Mouse (Mus musculus) gastrocnemius, postnatal 14 days (tissue): ENCODE data around the gene Gata5. TPM values are rescaled to one million over a fixed set of nuclear protein-coding genes. Genes with fewer than 3 reads are reported as not detected.

ENCODE experiments used
- DNase-seq: peaks from one replicate; pipeline ENCODE4 v3.0.0; 2021; ENCODE audit warnings: mixed read lengths
- intact Hi-C: fragments of 180-260 bp; cut with DNase I; formaldehyde crosslinking; loops from one replicate; pipeline ENCODE4 v1.15.1; 2025; ENCODE audit warnings: low total_unique reads
- long read RNA-seq, 2 experiments: library from polyadenylated mRNA; stranded (forward); transcript quantifications; one replicate each; pipeline ENCODE4 v2.0.0; 2021
- total RNA-seq, 2 experiments: library from RNA; stranded (reverse); gene quantifications; 2 replicates each; pipeline ENCODE4 v1.2.3; 2021

Gene Gata5
- total RNA-seq, result not detected
- long read RNA-seq, experiment 1, result 0 reads
- long read RNA-seq, experiment 2, result 0 reads

GRCm38 (mm10) chr2:180334551-180334986 is at the start of gene Gata5:
Gata5 (minus strand) TSS chr2:180334699.
- intact Hi-C loops, result no loop called here

GRCm38 (mm10) chr2:180376730-180377129 is 42.2 kb upstream of the Gata5 start:
- peak; percentile 59 for DNase-seq
- intact Hi-C loops, result no loop called here

More at GRCm38 (mm10) chr2:180334551-180334986, at the start of gene Gata5:
- DNase-seq, result no peak

- no peak for DNase-seq
- intact Hi-C loops, result no loop called here
Observed at GRCm38 (mm10) chr2:180373256-180373655, 38.8 kb upstream of the Gata5 start.

GRCm38 (mm10) chr2:180368359-180368758 is 33.9 kb upstream of the Gata5 start:
- DNase-seq, result no peak

GRCm38 (mm10) chr2:180367350-180367749 is 32.9 kb upstream of the Gata5 start:
- intact Hi-C loops, result no loop called here
- no peak for DNase-seq

More at GRCm38 (mm10) chr2:180368359-180368758, 33.9 kb upstream of the Gata5 start:
- intact Hi-C loops, result no loop called here

GRCm38 (mm10) chr2:180363434-180363720 is 28.9 kb upstream of the Gata5 start:
- intact Hi-C loops, result no loop called here
- DNase-seq, result no peak

GRCm38 (mm10) chr2:180362585-180363433 is 28.3 kb upstream of the Gata5 start:
- DNase-seq, result peak; percentile 50

GRCm38 (mm10) chr2:180359062-180359461 is 24.6 kb upstream of the Gata5 start:
- intact Hi-C loops, result no loop called here
- peak; percentile 61 for DNase-seq

More at GRCm38 (mm10) chr2:180362585-180363433, 28.3 kb upstream of the Gata5 start:
- intact Hi-C loops, result no loop called here

GRCm38 (mm10) chr2:180353338-180353737 is 18.8 kb upstream of the Gata5 start:
- intact Hi-C loops, result no loop called here
- DNase-seq, result no peak

- intact Hi-C loops, result loop anchor here (2.0 kb wide), 1 partner anchor 82 kb away; no protein-coding TSS in a partner anchor
- no peak for DNase-seq
Observed at GRCm38 (mm10) chr2:180350700-180351099, 16.2 kb upstream of the Gata5 start.

- intact Hi-C loops, result loop anchor here (1.0 kb wide), 1 partner anchor 70 kb away; no protein-coding TSS in a partner anchor
- DNase-seq, result peak; percentile 75
Observed at GRCm38 (mm10) chr2:180346820-180347497, 12.5 kb upstream of the Gata5 start.

- intact Hi-C loops, result no loop called here
- no peak for DNase-seq
Observed at GRCm38 (mm10) chr2:180343092-180343491, 8.6 kb upstream of the Gata5 start.

GRCm38 (mm10) chr2:180342189-180342588 is 7.7 kb upstream of the Gata5 start:
- intact Hi-C loops, result no loop called here
- DNase-seq, result no peak

- intact Hi-C loops, result no loop called here
- no peak for DNase-seq
Observed at GRCm38 (mm10) chr2:180341229-180341628, 6.7 kb upstream of the Gata5 start.

- DNase-seq, result no peak
- intact Hi-C loops, result no loop called here
Observed at GRCm38 (mm10) chr2:180339886-180340285, 5.4 kb upstream of the Gata5 start.

- no peak for DNase-seq
- intact Hi-C loops, result no loop called here
Observed at GRCm38 (mm10) chr2:180333778-180334550, 535 bp downstream of the Gata5 start.

GRCm38 (mm10) chr2:180329466-180329865 is 5.0 kb downstream of the Gata5 start:
- intact Hi-C loops, result no loop called here
- no peak for DNase-seq

GRCm38 (mm10) chr2:180322674-180323355 is 11.7 kb downstream of the Gata5 start:
- intact Hi-C loops, result no loop called here
- no peak for DNase-seq

- no peak for DNase-seq
- intact Hi-C loops, result no loop called here
Observed at GRCm38 (mm10) chr2:180320216-180320615, 14.3 kb downstream of the Gata5 start.
